Mouse (Mus musculus) forebrain, embryonic 14.5 days (tissue): ENCODE measurements around the gene Setd1b. TPM values are rescaled to one million over a fixed set of nuclear protein-coding genes. Genes with fewer than 3 reads are reported as not detected.
A peak's percentile ranks its signal among the peaks of the same experiment; 100 is the strongest.

ENCODE experiments used
- ATAC-seq: fragments of 200-750 bp; cut with Nextera tagmentation; 2 replicates; pipeline ENCODE4 v1.8.0; 2017; ENCODE audit warnings: mild to moderate bottlenecking, moderate library complexity
- DNase-seq: peaks from one replicate; pipeline ENCODE4 v3.0.0-alpha.2; 2015; ENCODE audit warnings: low spot score
- H3K27ac ChIP-seq: fragments of 300-500 bp; sonication (generic); 2 replicates; pipeline ENCODE4 v1.5.1; 2014; ENCODE audit warnings: low read depth, mild to moderate bottlenecking, control low read depth, low read length, moderate library complexity
- H3K27me3 ChIP-seq: fragments of 300-500 bp; sonication (generic); replicated peaks from 2 replicates; pipeline ENCODE4 v1.6.1; 2014; ENCODE audit warnings: low read length, control low read depth, mixed read lengths; ENCODE audit not compliant: control insufficient read depth, insufficient read depth
- H3K36me3 ChIP-seq: fragments of 300-500 bp; sonication (generic); 2 replicates; pipeline ENCODE4 v1.6.1; 2014; ENCODE audit warnings: low read length, control low read depth; ENCODE audit not compliant: control insufficient read depth, insufficient read depth
- H3K4me1 ChIP-seq: fragments of 300-500 bp; sonication (generic); 2 replicates; pipeline ENCODE4 v1.6.1; 2014; ENCODE audit warnings: antibody characterized with exemption, low read length, control low read depth; ENCODE audit not compliant: control insufficient read depth, insufficient read depth
- H3K4me2 ChIP-seq: fragments of 300-500 bp; sonication (generic); 2 replicates; pipeline ENCODE4 v1.6.1; 2014; ENCODE audit warnings: mild to moderate bottlenecking, control low read depth, low read length
- H3K4me3 ChIP-seq: fragments of 300-500 bp; sonication (generic); 2 replicates; pipeline ENCODE4 v1.5.1; 2014; ENCODE audit warnings: low read depth, low read length, control low read depth
- H3K9ac ChIP-seq: fragments of 300-500 bp; sonication (generic); 2 replicates; pipeline ENCODE4 v1.6.1; 2014; ENCODE audit warnings: mild to moderate bottlenecking, low read length, control low read depth, moderate library complexity
- H3K9me3 ChIP-seq: fragments of 300-500 bp; sonication (generic); replicated peaks from 2 replicates; pipeline ENCODE4 v1.6.1; 2016; ENCODE audit warnings: low read length, control low read depth, mixed read lengths; ENCODE audit not compliant: control insufficient read depth
- WGBS: fragments of 180-500 bp; shearing (Covaris S2); extraction: QIAGEN DNeasy Blood & Tissue Kit; methylation state at CpG from one replicate; pipeline ENCODE4 v1.1.7; 2014; 5-methylcytosine and 5-hydroxymethylcytosine counted together
- polyA plus RNA-seq: library from polyadenylated mRNA; unstranded; fragments of >200 nt; fragmentation: Nextera tagmentation; extraction: Ambion mirVana; gene quantifications from 2 replicates; pipeline ENCODE4 v1.2.1, GENCODE M21; 2014

Gene Setd1b
- polyA plus RNA-seq, 1 experiment from 2014 or later = 8.6 TPM

DNA sequence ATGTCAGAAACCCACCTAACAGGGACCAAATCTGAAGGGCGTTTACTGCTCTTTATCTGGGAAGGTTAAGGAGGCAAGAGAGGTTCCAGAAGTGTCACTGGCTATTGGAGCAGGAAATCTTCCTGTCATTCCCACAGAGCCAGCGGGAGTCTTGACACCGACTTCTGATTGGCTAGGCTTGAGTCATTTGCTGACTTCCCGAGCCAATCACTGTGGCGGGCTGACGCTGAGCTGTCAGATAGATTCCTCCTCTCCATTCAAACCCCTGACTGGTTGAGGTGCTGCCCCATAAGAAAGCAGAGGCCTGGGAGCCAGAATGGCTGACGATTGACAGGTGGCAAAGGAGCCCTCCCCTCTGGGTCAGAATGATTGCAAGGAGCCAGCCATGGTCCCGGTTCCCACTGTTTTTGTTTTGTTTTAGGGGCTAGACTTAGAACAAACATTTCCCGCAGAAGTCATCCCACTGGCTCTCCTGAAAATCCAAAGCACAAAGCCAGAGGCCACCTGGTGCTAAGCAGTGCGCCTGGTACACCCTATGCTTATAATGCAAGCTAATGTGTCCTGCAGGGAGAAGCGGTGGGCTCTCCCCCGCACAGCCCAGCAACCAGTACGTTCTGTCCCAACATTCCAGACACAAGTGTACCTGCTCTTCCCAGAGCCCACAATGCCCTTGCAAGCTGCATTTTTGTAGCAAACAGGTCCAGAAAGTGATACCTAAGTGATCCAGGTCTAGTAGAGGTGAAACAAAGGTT lies 32.4 kb upstream of the Setd1b start:
- peak overlapping the region; percentile 35; the same call in 1 of the 2 replicates for H3K27ac ChIP-seq
- 28% methylated on average over 13 of the region's 13 CpGs for WGBS
- no peaks in the 10 kb centered on the region for H3K9me3 ChIP-seq

DNA sequence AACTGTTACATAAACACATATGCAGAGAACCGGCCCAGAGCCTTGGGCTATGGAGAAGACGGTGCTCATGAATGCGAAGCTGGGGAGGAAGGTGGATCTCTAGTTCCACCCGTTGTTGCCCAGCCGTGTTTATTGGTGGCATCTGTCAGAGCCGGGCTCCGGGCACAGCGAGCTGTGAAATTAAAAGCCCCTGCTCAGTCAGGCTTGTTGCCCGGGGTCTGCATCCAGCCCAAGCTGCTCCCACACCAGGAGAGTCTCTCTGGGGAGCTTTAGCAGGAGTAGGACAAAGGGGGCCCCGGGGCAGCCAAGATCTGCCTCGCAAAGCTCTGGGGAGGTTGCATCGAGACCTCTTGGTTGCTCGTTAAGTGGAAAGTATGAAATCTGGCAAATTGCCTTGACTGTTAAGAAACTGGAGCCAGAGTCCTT lies 31.7 kb upstream of the Setd1b start:
- ATAC-seq (peak; percentile 54; the same call in 1 of the 2 replicates), DNase-seq (peak; percentile 73)
- no peaks in the 10 kb centered on the region for H3K9me3 ChIP-seq
- H3K27ac ChIP-seq = peak overlapping the region; percentile 35; the same call in 1 of the 2 replicates
- no peaks in the 10 kb centered on the region for H3K27me3 ChIP-seq
- H3K36me3 ChIP-seq = no peaks in the 10 kb centered on the region
- WGBS = 14% methylated on average over 13 of the region's 13 CpGs
- peak overlapping the region; percentile 29; the same call in 1 of the 2 replicates for H3K4me2 ChIP-seq
- peaks cover 14% of the 10 kb centered on the region for H3K4me1 ChIP-seq
- no peak overlapping the region for H3K4me3 ChIP-seq
- H3K9ac ChIP-seq = no peak overlapping the region

More for the DNA sequence above, 32.4 kb upstream of the Setd1b start:
- Histone ChIP-seq H3K9ac (no peak overlapping the region), H3K4me3 (no peak overlapping the region), H3K4me1 (peaks cover 14% of the 10 kb centered on the region), H3K27me3 (no peaks in the 10 kb centered on the region), H3K36me3 (no peaks in the 10 kb centered on the region), H3K4me2 (peak overlapping the region; percentile 29)
- ATAC-seq (peak; percentile 85), DNase-seq (peak; percentile 78)

DNA sequence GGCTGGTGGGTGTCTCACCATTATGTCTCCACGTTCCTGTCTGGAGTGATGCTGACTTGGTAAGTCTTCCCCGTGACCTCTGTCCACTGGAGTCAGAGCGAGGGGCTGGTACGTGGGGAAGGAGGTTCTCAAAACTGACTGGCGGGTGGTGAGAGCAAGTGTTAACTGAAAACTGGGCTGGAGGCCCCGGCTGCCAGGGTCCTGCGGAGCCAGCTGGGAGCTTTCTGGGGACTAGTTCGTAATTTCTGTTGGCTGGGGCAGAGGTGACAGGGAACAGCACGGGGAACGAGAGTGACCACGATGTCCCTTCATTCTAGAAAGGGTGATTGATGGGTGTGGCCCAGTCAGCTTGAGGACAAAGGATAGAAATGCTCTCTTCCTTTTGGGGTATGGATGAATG lies 27.9 kb upstream of the Setd1b start:
- Histone ChIP-seq H3K4me1 (peaks cover 13% of the 10 kb centered on the region), H3K27me3 (no peaks in the 10 kb centered on the region), H3K27ac (no peak overlapping the region), H3K4me2 (no peak overlapping the region), H3K4me3 (no peak overlapping the region), H3K9ac (no peak overlapping the region), H3K9me3 (no peaks in the 10 kb centered on the region), H3K36me3 (no peaks in the 10 kb centered on the region)
- DNase-seq (no peak), ATAC-seq (no peak)
- WGBS = 74% methylated on average over 11 of the region's 11 CpGs

DNA sequence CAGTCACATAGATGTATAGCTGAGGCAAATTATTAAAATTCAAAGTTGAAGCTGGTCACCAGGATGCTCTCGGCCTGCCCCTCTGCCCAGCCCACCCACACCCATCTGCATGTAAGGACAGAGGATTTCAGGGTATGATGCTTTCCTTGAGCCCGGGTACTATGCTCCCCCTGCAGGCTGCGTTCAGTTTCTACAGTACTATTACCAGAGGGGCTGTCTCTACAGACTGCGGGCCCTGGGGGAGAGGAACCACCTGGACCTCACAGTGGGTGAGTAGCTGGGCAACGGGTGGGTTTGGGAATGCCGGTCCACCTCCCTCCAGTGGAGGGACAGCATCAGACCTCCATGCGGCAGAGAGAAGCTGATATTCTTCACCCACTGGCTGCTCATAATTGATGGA lies 27.1 kb upstream of the Setd1b start:
- 45% methylated on average over 7 of the region's 7 CpGs for WGBS
- no peak overlapping the region for H3K27ac ChIP-seq
- no peak for ATAC-seq
- H3K9me3 ChIP-seq = no peaks in the 10 kb centered on the region
- H3K4me1 ChIP-seq = peaks cover 6% of the 10 kb centered on the region
- no peaks in the 10 kb centered on the region for H3K27me3 ChIP-seq
- H3K4me3 ChIP-seq = no peak overlapping the region
- peak; percentile 46 for DNase-seq
- no peaks in the 10 kb centered on the region for H3K36me3 ChIP-seq
- H3K4me2 ChIP-seq = no peak overlapping the region
- no peak overlapping the region for H3K9ac ChIP-seq

DNA sequence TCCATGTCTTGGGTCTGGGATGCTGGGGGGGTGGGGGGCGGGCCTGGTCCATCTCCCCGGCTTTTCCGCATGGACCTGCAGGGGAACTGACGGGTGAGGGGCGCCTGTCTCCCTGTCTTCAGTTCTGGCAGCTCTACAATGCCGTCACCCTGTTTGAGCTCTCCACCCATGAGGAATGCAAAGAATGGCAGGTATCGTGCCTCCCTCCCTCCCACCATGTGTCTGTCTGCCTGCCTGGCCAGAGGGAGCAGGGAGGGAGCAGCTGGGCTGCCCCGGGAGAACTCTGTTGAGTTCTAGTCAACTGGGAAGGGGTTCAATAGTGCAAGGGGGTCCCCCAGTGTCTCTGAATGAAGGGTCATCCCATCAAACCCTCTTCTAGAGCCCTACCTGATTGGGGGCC lies 25.9 kb upstream of the Setd1b start:
- ATAC-seq = no peak
- H3K9me3 ChIP-seq = no peaks in the 10 kb centered on the region
- H3K27ac ChIP-seq = no peak overlapping the region
- 78% methylated on average over 8 of the region's 8 CpGs for WGBS
- no peaks in the 10 kb centered on the region for H3K4me1 ChIP-seq
- H3K36me3 ChIP-seq = no peaks in the 10 kb centered on the region
- DNase-seq = no peak
- no peak overlapping the region for H3K9ac ChIP-seq
- no peak overlapping the region for H3K4me2 ChIP-seq
- H3K4me3 ChIP-seq = no peak overlapping the region
- no peaks in the 10 kb centered on the region for H3K27me3 ChIP-seq

DNA sequence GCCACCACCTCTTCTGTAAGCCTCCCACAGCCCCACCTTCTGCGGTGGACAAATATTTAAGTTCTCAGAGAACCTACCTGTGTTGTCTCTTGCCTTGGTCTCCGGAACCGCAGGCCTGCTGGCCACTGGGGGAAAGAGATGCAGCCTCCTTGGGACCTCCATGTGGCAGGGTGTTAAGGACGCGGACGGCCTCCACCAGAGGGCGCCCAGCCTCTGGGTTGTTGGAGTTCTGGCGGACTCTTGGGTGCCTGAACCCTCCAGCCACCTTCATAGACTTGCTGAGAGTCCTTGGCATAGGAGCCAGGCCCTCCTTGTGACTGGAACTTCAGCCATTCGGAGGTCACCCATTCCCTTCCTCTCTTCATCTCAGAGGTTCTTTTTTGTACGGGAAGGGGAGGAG lies 24.7 kb upstream of the Setd1b start:
- Histone ChIP-seq H3K4me3 (no peak overlapping the region), H3K36me3 (no peaks in the 10 kb centered on the region), H3K27ac (no peak overlapping the region), H3K4me1 (no peaks in the 10 kb centered on the region), H3K4me2 (no peak overlapping the region), H3K27me3 (no peaks in the 10 kb centered on the region), H3K9me3 (no peaks in the 10 kb centered on the region), H3K9ac (no peak overlapping the region)
- WGBS = 14% methylated on average over 10 of the region's 10 CpGs
- peak; percentile 75 for DNase-seq
- ATAC-seq = peak; percentile 61; the same call in 1 of the 2 replicates

DNA sequence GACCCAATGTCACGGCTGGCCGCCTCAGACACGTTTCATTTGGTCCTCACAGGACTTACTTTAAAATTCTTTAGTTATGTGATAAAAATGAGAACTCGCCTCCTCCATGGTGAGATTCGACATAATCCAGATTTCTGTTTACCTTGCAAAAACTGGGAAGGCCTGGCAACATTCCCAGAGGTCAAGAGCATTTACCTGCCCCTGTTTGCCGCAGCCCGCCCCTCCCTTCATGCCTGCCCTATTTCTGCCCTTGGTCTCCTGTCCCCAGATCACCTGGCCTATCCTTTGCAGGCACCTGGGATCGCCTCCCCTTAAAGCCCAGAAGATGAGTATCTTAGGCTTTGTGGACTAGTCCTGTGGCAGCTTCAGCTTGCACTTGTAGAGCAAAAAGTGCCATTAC lies 24.2 kb upstream of the Setd1b start:
- no peak overlapping the region for H3K9ac ChIP-seq
- no peak for ATAC-seq
- H3K4me1 ChIP-seq = no peaks in the 10 kb centered on the region
- DNase-seq = no peak
- 86% methylated on average over 8 of the region's 8 CpGs for WGBS
- H3K9me3 ChIP-seq = no peaks in the 10 kb centered on the region
- H3K27me3 ChIP-seq = no peaks in the 10 kb centered on the region
- no peak overlapping the region for H3K4me3 ChIP-seq
- H3K36me3 ChIP-seq = no peaks in the 10 kb centered on the region
- H3K4me2 ChIP-seq = no peak overlapping the region
- H3K27ac ChIP-seq = no peak overlapping the region

DNA sequence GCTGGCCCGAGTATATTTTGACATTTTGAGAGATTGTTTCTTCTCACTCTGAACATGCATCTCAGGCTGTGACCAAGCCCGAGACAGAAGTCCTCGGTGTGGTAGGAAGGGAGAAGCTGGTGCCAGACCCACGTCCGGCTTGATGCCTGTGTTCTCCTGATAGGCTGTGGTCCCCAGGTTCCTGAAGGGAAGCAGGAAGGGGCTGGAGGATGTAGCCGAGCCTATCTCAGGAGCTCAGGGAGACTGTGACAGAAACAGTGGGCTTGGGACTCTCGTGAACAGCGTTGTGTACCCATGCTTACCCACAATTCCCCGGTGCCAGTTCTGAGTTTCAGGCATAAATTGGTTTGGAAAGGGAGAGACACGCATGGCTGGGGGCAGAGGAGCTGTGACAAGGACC lies 23.2 kb upstream of the Setd1b start:
- 85% methylated on average over 10 of the region's 10 CpGs for WGBS

DNA sequence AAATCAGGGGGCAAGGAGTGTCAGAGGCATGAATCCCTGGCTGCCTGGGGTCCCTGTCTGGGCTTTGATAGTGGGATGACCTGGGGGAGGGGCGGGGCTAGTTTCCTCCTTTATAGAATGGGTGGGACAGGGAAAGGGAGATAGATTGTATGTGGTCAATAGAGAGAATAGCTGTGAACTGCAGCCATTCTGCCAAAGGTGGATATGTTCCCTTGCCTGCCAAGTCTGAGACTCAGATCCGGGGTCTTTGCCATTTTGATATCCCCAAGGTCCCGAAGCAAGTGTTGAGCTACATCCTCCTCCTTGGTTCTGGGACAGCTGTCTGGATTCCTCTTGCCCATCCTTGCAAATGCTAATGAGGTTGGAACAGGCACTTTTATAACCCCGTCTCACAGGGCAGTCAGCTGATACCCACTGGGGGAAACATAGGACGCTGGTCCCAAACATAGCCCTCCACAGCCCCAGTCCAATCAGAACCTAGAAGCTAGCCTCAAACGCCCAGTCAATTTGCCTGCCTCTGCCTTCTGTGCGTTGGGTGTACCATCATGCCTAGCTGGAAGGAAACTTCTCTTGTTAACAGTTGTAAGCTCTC lies 21.3 kb upstream of the Setd1b start:
- no peak overlapping the region for H3K9ac ChIP-seq
- WGBS = 59% methylated on average over 7 of the region's 7 CpGs
- no peak for ATAC-seq

More for the DNA sequence above, 23.2 kb upstream of the Setd1b start:
- no peak overlapping the region for H3K9ac ChIP-seq
- no peak overlapping the region for H3K4me2 ChIP-seq
- no peaks in the 10 kb centered on the region for H3K4me1 ChIP-seq
- no peaks in the 10 kb centered on the region for H3K27me3 ChIP-seq
- no peaks in the 10 kb centered on the region for H3K36me3 ChIP-seq
- H3K9me3 ChIP-seq = no peaks in the 10 kb centered on the region
- DNase-seq (no peak), ATAC-seq (no peak)
- H3K27ac ChIP-seq = no peak overlapping the region
- H3K4me3 ChIP-seq = no peak overlapping the region

More for the DNA sequence above, 21.3 kb upstream of the Setd1b start:
- no peaks in the 10 kb centered on the region for H3K9me3 ChIP-seq
- H3K36me3 ChIP-seq = 0 out of 2 replicates have a peak, but pooled peaks cover 8% of the 10 kb centered on the region
- no peak overlapping the region for H3K4me2 ChIP-seq
- no peaks in the 10 kb centered on the region for H3K27me3 ChIP-seq
- no peak for DNase-seq
- no peak overlapping the region for H3K27ac ChIP-seq
- H3K4me3 ChIP-seq = no peak overlapping the region
- H3K4me1 ChIP-seq = no peaks in the 10 kb centered on the region
